9 mouse cellular contexts compared by ENCODE assay signal in the genomic region with DNA sequence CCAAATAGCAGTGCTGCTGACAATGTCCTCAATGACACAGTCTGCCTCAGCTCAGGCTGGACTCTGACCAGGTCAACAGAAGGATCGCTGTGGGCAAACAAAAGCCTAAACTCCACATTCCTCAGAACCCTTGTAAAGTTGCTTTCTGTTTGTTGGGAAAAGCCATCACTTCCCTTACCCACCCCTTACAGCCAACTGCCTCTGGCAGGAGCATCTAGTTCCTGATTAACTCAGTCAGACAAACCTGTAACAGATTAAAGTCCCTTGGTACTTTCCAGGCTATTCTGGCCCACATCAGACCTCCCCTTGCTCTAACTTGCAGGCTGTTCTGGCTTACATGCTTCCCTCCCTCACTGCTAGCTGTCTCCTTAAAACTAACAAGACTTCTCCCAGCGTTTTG.
DNase-seq lines count a peak whose midpoint lies in the region; ATAC-seq and TF ChIP-seq lines count a peak whose summit lies in the region.
"Had no signal": no experiment of that assay in that cellular context is flagged by ENCODE, and none has a peak within 500 bp of the region (broad histone marks: within the 10 kb centered on the region; RNA-seq: fewer than 3 reads in every experiment).

No protein-coding gene starts in this region.

- no peaks in the 10 kb centered on the region for H3K4me1 ChIP-seq in forebrain, postnatal 0 days (ENCODE audit: insufficient read depth)
- H3K4me1 ChIP-seq in forebrain, embryonic 14.5 days (ENCODE audit: control insufficient read depth, insufficient read depth, low read length) = no peaks in the 10 kb centered on the region
- peaks cover 9% of the 10 kb centered on the region for H3K4me1 ChIP-seq in kidney, postnatal 0 days (replicated peaks; ENCODE audit: insufficient read depth, low read length)

- no peak for TF ChIP-seq CTCF in forebrain, postnatal 0 days (IDR thresholded peaks at IDR 0.05; ENCODE audit: low read depth)
- no peak for TF ChIP-seq CTCF in kidney, postnatal 0 days (IDR thresholded peaks at IDR 0.05; ENCODE audit: low read depth)

- 46% methylated on average over 2 of the region's 2 CpGs for WGBS in forebrain, postnatal 0 days
- 59% methylated on average over 2 of the region's 2 CpGs for WGBS in forebrain, embryonic 14.5 days
- WGBS in kidney, postnatal 0 days = 12% methylated on average over 2 of the region's 2 CpGs

- DNase-seq in forebrain, postnatal 0 days = peak; percentile 4
- no peak for DNase-seq in forebrain, embryonic 14.5 days (ENCODE audit: low spot score)
- DNase-seq in fibroblast of lung, adult 2 months (ENCODE audit: low read depth) = peak; percentile 92
- peak; percentile 64 for DNase-seq in kidney, postnatal 0 days (ENCODE audit: low spot score)
- DNase-seq in lung, postnatal 36 days = peak; percentile 70
- no peak for DNase-seq in cerebellum, postnatal 14 days
- no peak for DNase-seq in layer of hippocampus, adult 9-11 months
- no peak for DNase-seq in left cerebral cortex, postnatal 14 days (ENCODE audit: low spot score in 2 of 2)
- DNase-seq: lung, embryonic 14.5 days had no signal

- H3K36me3 ChIP-seq in forebrain, postnatal 0 days (ENCODE audit: insufficient read depth) = no peaks in the 10 kb centered on the region
- no peaks in the 10 kb centered on the region for H3K36me3 ChIP-seq in forebrain, embryonic 14.5 days (ENCODE audit: control insufficient read depth, insufficient read depth, low read length)
- no peaks in the 10 kb centered on the region for H3K36me3 ChIP-seq in kidney, postnatal 0 days (ENCODE audit: insufficient read depth, low read length)

- intact Hi-C loops in left cerebral cortex, postnatal 14 days (cut with DNase I) = no loop called here

- no peak overlapping the region for H3K4me3 ChIP-seq in forebrain, postnatal 0 days (ENCODE audit: low read depth, low read length)
- H3K4me3 ChIP-seq in forebrain, embryonic 14.5 days (ENCODE audit: low read depth, low read length) = no peak overlapping the region
- H3K4me3 ChIP-seq in kidney, postnatal 0 days (replicated peaks; ENCODE audit: low read depth, low read length) = no peak overlapping the region

- no peak overlapping the region for H3K9ac ChIP-seq in forebrain, postnatal 0 days
- no peak overlapping the region for H3K9ac ChIP-seq in forebrain, embryonic 14.5 days (ENCODE audit: low read length)
- no peak overlapping the region for H3K9ac ChIP-seq in kidney, postnatal 0 days (ENCODE audit: low read depth, low read length)
- H3K9ac ChIP-seq: lung, embryonic 14.5 days had no signal

- H3K9me3 ChIP-seq in forebrain, postnatal 0 days (ENCODE audit: low read length) = no peaks in the 10 kb centered on the region
- H3K9me3 ChIP-seq in forebrain, embryonic 14.5 days (replicated peaks; ENCODE audit: control insufficient read depth, low read length) = no peaks in the 10 kb centered on the region
- H3K9me3 ChIP-seq in kidney, postnatal 0 days (replicated peaks; ENCODE audit: low read length) = no peaks in the 10 kb centered on the region

- H3K27ac ChIP-seq in forebrain, postnatal 0 days (ENCODE audit: low read depth, low read length) = no peak overlapping the region
- H3K27ac ChIP-seq in forebrain, embryonic 14.5 days (ENCODE audit: low read depth, low read length) = no peak overlapping the region
- H3K27ac ChIP-seq in kidney, postnatal 0 days = peak overlapping the region; percentile 80

- no peak overlapping the region for H3K4me2 ChIP-seq in forebrain, postnatal 0 days (ENCODE audit: low read depth)
- H3K4me2 ChIP-seq in forebrain, embryonic 14.5 days (ENCODE audit: low read length) = no peak overlapping the region
- no peak overlapping the region for H3K4me2 ChIP-seq in kidney, postnatal 0 days (ENCODE audit: low read length)
- H3K4me2 ChIP-seq: lung, embryonic 14.5 days had no signal

- ATAC-seq in forebrain, postnatal 0 days = no peak
- ATAC-seq in forebrain, embryonic 14.5 days = no peak
- ATAC-seq in kidney, postnatal 0 days (replicated peaks; ENCODE audit: low FRiP score, low read depth) = peak; percentile 86

- H3K27me3 ChIP-seq in forebrain, postnatal 0 days (ENCODE audit: insufficient read depth, low read length) = no peaks in the 10 kb centered on the region
- no peaks in the 10 kb centered on the region for H3K27me3 ChIP-seq in forebrain, embryonic 14.5 days (replicated peaks; ENCODE audit: control insufficient read depth, insufficient read depth, low read length)
- H3K27me3 ChIP-seq in kidney, postnatal 0 days (ENCODE audit: insufficient read depth, low read length) = no peaks in the 10 kb centered on the region

Comparison
In these comparisons a context has a peak if more than half of its experiments do, and no peak if none do; other contexts are left out.
1. DNase-seq: peak in forebrain, postnatal 0 days (single experiment), fibroblast of lung, adult 2 months (single experiment), kidney, postnatal 0 days (single experiment) and lung, postnatal 36 days (single experiment); none in forebrain, embryonic 14.5 days (single experiment), cerebellum, postnatal 14 days (0 of 2), layer of hippocampus, adult 9-11 months (single experiment) and left cerebral cortex, postnatal 14 days (0 of 2).